Mouse (Mus musculus): ENCODE measurements around the gene Slc35c2. TPM values are rescaled to one million over a fixed set of nuclear protein-coding genes. Genes with fewer than 3 reads are reported as not detected.

Slc35c2 gene
- polyA plus RNA-seq, 1 experiment from 2014 or later = 38.0 TPM

DNA sequence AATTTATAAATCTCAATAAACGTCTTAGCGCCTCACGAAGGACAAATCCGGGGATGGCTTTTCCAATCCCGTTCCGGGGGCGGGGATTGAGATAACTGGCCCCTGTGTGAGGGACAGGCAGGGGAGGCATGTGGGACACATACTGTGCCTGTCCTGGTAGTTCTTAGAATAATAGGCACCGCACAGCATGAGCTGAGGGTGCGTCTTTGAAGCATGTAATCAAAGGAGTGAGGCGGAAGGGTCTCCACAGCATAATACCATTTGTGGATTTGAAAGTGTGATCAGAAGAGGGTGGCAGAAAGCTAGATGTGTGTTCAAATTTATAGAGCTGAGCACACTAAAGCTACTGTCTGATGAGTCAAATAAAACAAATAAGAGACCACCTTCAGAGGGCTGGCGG lies 41.3 kb downstream of the Slc35c2 start:
- no peak overlapping the region for H3K4me3 ChIP-seq (ENCODE audit: control insufficient read depth in 1 of 2, insufficient read depth in 1 of 2, low read depth in 1 of 2, low read length in 2 of 2)
- H3K4me1 ChIP-seq (ENCODE audit: control insufficient read depth in 2 of 2, insufficient read depth in 2 of 2, low read length in 2 of 2) = no peaks in the 10 kb centered on the region
- H3K4me2 ChIP-seq (ENCODE audit: low read length) = no peak overlapping the region
- 9% methylated on average over 11 of the region's 11 CpGs for WGBS
- H3K9me3 ChIP-seq (ENCODE audit: control insufficient read depth, low read length) = no peaks in the 10 kb centered on the region
- H3K27ac ChIP-seq (replicated peaks in 1 of 2; ENCODE audit: control insufficient read depth in 1 of 2, insufficient read depth in 1 of 2, low read depth in 2 of 2, low read length in 2 of 2) = no peak overlapping the region
- ATAC-seq (ENCODE audit: insufficient number of reproducible peaks, insufficient read depth, low FRiP score, low read depth) = no peak
- no peaks in the 10 kb centered on the region for H3K36me3 ChIP-seq (ENCODE audit: control insufficient read depth, insufficient read depth, low read length)
- H3K27me3 ChIP-seq (ENCODE audit: control insufficient read depth, insufficient read depth, low read length) = peaks cover 84% of the 10 kb centered on the region
- no peak overlapping the region for H3K9ac ChIP-seq (ENCODE audit: low read length)

DNA sequence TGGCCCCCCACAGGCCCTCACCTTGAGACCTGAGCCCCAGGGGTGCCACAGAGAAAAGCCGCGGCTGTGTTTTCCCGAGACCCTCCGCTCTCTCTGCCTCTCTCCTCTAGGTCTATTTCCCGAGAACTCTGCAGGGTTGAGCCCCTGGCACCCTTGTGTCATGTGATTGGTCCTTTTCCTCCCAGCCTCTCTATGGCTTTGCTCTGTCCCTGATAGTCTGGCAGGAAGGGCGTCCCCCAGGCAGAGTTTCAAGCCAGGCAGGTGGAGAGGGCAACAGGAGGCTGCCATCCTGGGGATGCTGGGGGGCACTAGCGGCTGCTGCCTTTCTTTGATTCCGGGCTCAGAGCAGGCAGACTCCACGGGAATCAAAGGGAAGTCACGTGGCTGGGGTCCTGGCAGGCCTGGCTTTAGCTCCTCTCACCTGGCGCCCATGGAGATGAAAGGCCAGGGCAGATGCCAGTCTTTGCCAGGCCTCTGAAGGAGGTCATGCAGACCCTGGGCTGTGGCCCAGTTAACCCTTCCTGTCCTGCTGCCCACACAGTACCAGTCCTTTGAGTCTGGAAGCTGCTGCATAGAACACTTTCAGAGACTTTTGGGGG lies 44.4 kb downstream of the Slc35c2 start:
- H3K4me2 ChIP-seq (ENCODE audit: low read length) = no peak overlapping the region
- H3K27me3 ChIP-seq (ENCODE audit: control insufficient read depth, insufficient read depth, low read length) = peaks cover 96% of the 10 kb centered on the region
- H3K9me3 ChIP-seq (ENCODE audit: control insufficient read depth, low read length) = no peaks in the 10 kb centered on the region
- no peak overlapping the region for H3K4me3 ChIP-seq (ENCODE audit: control insufficient read depth in 1 of 2, insufficient read depth in 1 of 2, low read depth in 1 of 2, low read length in 2 of 2)
- no peaks in the 10 kb centered on the region for H3K36me3 ChIP-seq (ENCODE audit: control insufficient read depth, insufficient read depth, low read length)
- no peaks in the 10 kb centered on the region for H3K4me1 ChIP-seq (ENCODE audit: control insufficient read depth in 2 of 2, insufficient read depth in 2 of 2, low read length in 2 of 2)
- 2% methylated on average over 11 of the region's 11 CpGs for WGBS
- ATAC-seq (ENCODE audit: insufficient number of reproducible peaks, insufficient read depth, low FRiP score, low read depth) = no peak
- no peak overlapping the region for H3K9ac ChIP-seq (ENCODE audit: low read length)
- no peak overlapping the region for H3K27ac ChIP-seq (replicated peaks in 1 of 2; ENCODE audit: control insufficient read depth in 1 of 2, insufficient read depth in 1 of 2, low read depth in 2 of 2, low read length in 2 of 2)

DNA sequence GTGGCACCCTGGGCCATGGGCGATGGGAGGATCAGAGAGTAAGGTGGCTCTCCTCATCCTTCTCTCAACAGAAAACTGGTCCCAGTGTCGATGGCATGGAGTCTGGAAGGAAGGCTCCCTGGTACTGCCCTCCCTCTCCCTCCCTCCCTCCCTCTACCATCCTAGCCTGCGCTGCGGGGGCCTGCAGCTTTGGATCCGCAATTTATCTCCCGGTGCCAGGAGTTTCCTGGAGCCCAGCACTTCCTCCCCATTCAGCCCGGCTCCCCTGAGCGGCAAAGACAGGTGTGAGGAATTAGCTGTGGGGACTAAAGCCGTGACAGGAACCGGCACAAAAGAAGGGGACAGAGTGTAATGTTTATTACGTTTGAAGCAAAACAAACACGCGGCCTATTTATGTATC lies 45.1 kb downstream of the Slc35c2 start:
- ATAC-seq (ENCODE audit: insufficient number of reproducible peaks, insufficient read depth, low FRiP score, low read depth) = no peak
- Histone ChIP-seq H3K9me3 (ENCODE audit: control insufficient read depth, low read length) (no peaks in the 10 kb centered on the region), H3K4me1 (ENCODE audit: control insufficient read depth in 2 of 2, insufficient read depth in 2 of 2, low read length in 2 of 2) (no peaks in the 10 kb centered on the region), H3K27me3 (ENCODE audit: control insufficient read depth, insufficient read depth, low read length) (peaks cover 97% of the 10 kb centered on the region), H3K9ac (ENCODE audit: low read length) (no peak overlapping the region), H3K36me3 (ENCODE audit: control insufficient read depth, insufficient read depth, low read length) (no peaks in the 10 kb centered on the region), H3K27ac (replicated peaks in 1 of 2; ENCODE audit: control insufficient read depth in 1 of 2, insufficient read depth in 1 of 2, low read depth in 2 of 2, low read length in 2 of 2) (no peak overlapping the region), H3K4me3 (ENCODE audit: control insufficient read depth in 1 of 2, insufficient read depth in 1 of 2, low read depth in 1 of 2, low read length in 2 of 2) (no peak overlapping the region), H3K4me2 (ENCODE audit: low read length) (no peak overlapping the region)
- WGBS = 5% methylated on average over 13 of the region's 13 CpGs

DNA sequence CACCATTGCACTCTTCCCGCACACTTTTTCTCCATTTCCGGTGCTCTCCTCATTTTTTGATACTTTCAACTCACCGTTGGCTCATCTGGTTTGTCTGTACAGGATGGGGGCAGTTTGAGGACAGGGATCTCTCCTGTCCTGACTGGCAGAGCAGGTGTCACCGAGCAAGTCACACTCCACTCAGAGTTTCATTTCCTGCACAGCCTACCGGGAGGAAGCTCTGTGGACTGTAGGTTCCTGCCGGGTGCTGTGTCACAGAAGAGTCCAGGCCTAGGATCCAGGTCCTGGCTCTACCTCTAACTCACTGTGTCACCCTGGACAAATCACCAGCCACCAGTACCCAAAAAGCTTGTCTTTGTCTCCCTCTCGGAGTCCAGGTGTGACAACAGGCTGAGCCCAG lies 45.9 kb downstream of the Slc35c2 start:
- Histone ChIP-seq H3K4me1 (ENCODE audit: control insufficient read depth in 2 of 2, insufficient read depth in 2 of 2, low read length in 2 of 2) (no peaks in the 10 kb centered on the region), H3K36me3 (ENCODE audit: control insufficient read depth, insufficient read depth, low read length) (no peaks in the 10 kb centered on the region), H3K27ac (replicated peaks in 1 of 2; ENCODE audit: control insufficient read depth in 1 of 2, insufficient read depth in 1 of 2, low read depth in 2 of 2, low read length in 2 of 2) (no peak overlapping the region), H3K4me3 (ENCODE audit: control insufficient read depth in 1 of 2, insufficient read depth in 1 of 2, low read depth in 1 of 2, low read length in 2 of 2) (no peak overlapping the region), H3K4me2 (ENCODE audit: low read length) (no peak overlapping the region), H3K27me3 (ENCODE audit: control insufficient read depth, insufficient read depth, low read length) (peaks cover 95% of the 10 kb centered on the region), H3K9ac (ENCODE audit: low read length) (no peak overlapping the region), H3K9me3 (ENCODE audit: control insufficient read depth, low read length) (no peaks in the 10 kb centered on the region)
- no peak for ATAC-seq (ENCODE audit: insufficient number of reproducible peaks, insufficient read depth, low FRiP score, low read depth)
- 46% methylated on average over 7 of the region's 7 CpGs for WGBS

DNA sequence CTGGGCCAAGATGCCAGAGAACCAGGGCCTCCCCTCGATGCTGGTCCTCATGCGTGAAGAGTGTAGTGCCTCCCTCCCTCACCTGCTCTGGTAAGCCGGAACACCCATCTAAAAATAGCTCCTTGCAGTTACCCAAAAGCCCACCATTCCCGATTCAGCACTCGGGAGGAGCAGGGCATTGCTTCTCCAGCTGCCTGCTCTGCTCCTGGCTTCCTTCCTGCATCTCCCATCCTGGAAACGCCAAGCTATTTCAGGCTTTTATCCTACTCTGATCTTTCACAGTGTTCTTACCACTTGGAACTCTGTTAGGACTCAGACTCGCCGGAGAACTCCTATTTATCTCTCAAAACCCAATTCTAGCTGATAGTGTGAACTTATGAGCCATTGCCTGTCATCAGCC lies 47.3 kb downstream of the Slc35c2 start:
- Histone ChIP-seq H3K4me1 (ENCODE audit: control insufficient read depth in 2 of 2, insufficient read depth in 2 of 2, low read length in 2 of 2) (0 out of 4 replicates have a peak, but pooled peaks cover 0 to under 1% of the 10 kb centered on the region in 2 experiments), H3K27ac (replicated peaks in 1 of 2; ENCODE audit: control insufficient read depth in 1 of 2, insufficient read depth in 1 of 2, low read depth in 2 of 2, low read length in 2 of 2) (no peak overlapping the region), H3K9me3 (ENCODE audit: control insufficient read depth, low read length) (no peaks in the 10 kb centered on the region), H3K4me3 (ENCODE audit: control insufficient read depth in 1 of 2, insufficient read depth in 1 of 2, low read depth in 1 of 2, low read length in 2 of 2) (no peak overlapping the region), H3K9ac (ENCODE audit: low read length) (no peak overlapping the region), H3K4me2 (ENCODE audit: low read length) (no peak overlapping the region), H3K36me3 (ENCODE audit: control insufficient read depth, insufficient read depth, low read length) (no peaks in the 10 kb centered on the region), H3K27me3 (ENCODE audit: control insufficient read depth, insufficient read depth, low read length) (peaks cover 97% of the 10 kb centered on the region)
- no peak for ATAC-seq (ENCODE audit: insufficient number of reproducible peaks, insufficient read depth, low FRiP score, low read depth)
- 12% methylated on average over 8 of the region's 8 CpGs for WGBS

DNA sequence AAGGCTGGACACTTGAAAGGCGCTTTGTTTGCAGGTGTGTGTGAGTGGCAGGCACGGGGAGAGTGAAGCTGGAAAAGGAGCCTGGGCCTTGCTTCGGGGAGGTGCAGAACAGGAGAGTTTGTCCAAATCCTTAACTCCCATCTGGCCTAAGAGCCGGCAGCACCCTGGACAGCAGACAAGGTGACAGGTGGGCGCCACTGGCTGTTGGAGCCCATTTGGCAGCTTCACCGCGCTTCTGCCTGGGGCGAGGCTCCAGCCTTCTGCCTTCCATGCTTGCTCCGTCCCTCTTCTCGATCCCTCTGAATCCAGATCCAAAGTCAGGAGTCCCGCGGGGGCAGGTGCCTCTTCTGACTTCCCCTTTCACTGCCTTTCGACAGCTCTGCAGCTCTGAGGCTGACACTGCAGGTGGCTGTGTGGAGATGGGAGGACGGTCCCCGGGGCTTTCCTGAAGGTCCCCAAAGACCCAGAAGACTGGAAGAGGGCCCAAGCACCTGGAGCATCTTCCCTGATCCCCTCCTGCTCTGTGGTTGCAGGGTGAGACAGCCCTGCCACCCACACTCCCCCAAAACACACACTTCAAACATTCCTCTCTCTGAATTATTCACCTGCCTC lies 48.0 kb downstream of the Slc35c2 start:
- no peaks in the 10 kb centered on the region for H3K9me3 ChIP-seq (ENCODE audit: control insufficient read depth, low read length)
- ATAC-seq (ENCODE audit: insufficient number of reproducible peaks, insufficient read depth, low FRiP score, low read depth) = no peak
- H3K27me3 ChIP-seq (ENCODE audit: control insufficient read depth, insufficient read depth, low read length) = peaks cover 98% of the 10 kb centered on the region
- H3K9ac ChIP-seq (ENCODE audit: low read length) = no peak overlapping the region
- H3K36me3 ChIP-seq (ENCODE audit: control insufficient read depth, insufficient read depth, low read length) = no peaks in the 10 kb centered on the region
- H3K4me3 ChIP-seq (ENCODE audit: control insufficient read depth in 1 of 2, insufficient read depth in 1 of 2, low read depth in 1 of 2, low read length in 2 of 2) = no peak overlapping the region
- WGBS = 16% methylated on average over 15 of the region's 15 CpGs
- H3K27ac ChIP-seq (replicated peaks in 1 of 2; ENCODE audit: control insufficient read depth in 1 of 2, insufficient read depth in 1 of 2, low read depth in 2 of 2, low read length in 2 of 2) = no peak overlapping the region
- H3K4me2 ChIP-seq (ENCODE audit: low read length) = no peak overlapping the region
- peaks cover 0 to 7% of the 10 kb centered on the region in 2 experiments; a peak in 1 of 4 replicates for H3K4me1 ChIP-seq (ENCODE audit: control insufficient read depth in 2 of 2, insufficient read depth in 2 of 2, low read length in 2 of 2)

DNA sequence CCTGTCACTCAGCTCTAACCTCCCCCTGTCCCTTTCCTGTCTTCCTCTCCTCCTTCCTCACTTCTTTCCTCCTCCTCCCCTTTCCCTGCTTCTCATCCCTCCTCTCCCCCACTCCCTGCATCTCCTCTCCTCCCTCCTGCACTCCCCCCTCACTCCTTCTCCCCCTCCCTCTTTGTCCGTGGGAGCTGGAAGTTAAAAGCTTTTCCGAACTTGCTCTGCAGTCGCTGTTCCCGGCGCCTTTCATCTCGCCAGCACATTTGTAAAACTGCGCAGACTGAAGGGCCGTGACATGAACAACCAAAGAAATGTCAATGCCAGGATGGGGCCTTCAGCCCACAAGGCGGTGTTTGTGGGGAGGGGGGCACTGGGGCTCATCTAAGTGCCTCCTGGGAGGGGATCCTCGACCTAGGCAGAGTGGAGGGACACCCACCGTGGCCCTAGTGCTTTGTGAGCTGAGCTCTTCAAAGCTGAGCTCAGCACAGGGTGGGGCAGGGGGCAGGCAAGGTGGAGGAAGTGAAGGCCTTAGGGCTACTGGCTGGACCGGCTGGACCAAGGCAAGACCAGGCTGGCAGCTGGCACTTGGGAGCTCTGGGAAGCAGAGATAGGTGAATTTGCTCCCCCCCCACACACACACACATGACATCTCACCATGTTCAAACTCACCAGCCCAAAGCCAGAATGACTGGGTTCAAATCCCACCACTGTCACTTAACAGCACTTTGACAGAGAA lies 49.1 kb downstream of the Slc35c2 start:
- no peak overlapping the region for H3K4me3 ChIP-seq (ENCODE audit: control insufficient read depth in 1 of 2, insufficient read depth in 1 of 2, low read depth in 1 of 2, low read length in 2 of 2)
- H3K27me3 ChIP-seq (ENCODE audit: control insufficient read depth, insufficient read depth, low read length) = peaks cover 98% of the 10 kb centered on the region
- 13% methylated on average over 12 of the region's 12 CpGs for WGBS
- no peak for ATAC-seq (ENCODE audit: insufficient number of reproducible peaks, insufficient read depth, low FRiP score, low read depth)
- no peak overlapping the region for H3K27ac ChIP-seq (replicated peaks in 1 of 2; ENCODE audit: control insufficient read depth in 1 of 2, insufficient read depth in 1 of 2, low read depth in 2 of 2, low read length in 2 of 2)
- H3K9ac ChIP-seq (ENCODE audit: low read length) = no peak overlapping the region
- no peak overlapping the region for H3K4me2 ChIP-seq (ENCODE audit: low read length)
- no peaks in the 10 kb centered on the region for H3K9me3 ChIP-seq (ENCODE audit: control insufficient read depth, low read length)
- peaks cover 0 to 14% of the 10 kb centered on the region in 2 experiments; a peak in 3 of 4 replicates for H3K4me1 ChIP-seq (ENCODE audit: control insufficient read depth in 2 of 2, insufficient read depth in 2 of 2, low read length in 2 of 2)
- no peaks in the 10 kb centered on the region for H3K36me3 ChIP-seq (ENCODE audit: control insufficient read depth, insufficient read depth, low read length)

All from heart, embryonic 14.5 days (tissue).